Mouse (Mus musculus) kidney, adult 2 months (tissue): ENCODE data around the gene Map6. TPM values are rescaled to one million over a fixed set of nuclear protein-coding genes. Genes with fewer than 3 reads are reported as not detected.

ENCODE experiments used
- DNase-seq: peaks from one replicate; pipeline ENCODE4 v3.0.0; 2021
- H3K27ac ChIP-seq: fragments of 200-500 bp; 2 replicates; pipeline ENCODE4 v1.5.1; 2012; ENCODE audit warnings: low read depth, low read length, control low read depth, inconsistent platforms; ENCODE audit not compliant: insufficient read depth
- H3K27me3 ChIP-seq: fragments of 200-500 bp; replicated peaks from 2 replicates; pipeline ENCODE4 v1.6.1; 2012; ENCODE audit warnings: mild to moderate bottlenecking, moderate library complexity, low read length, inconsistent platforms; ENCODE audit not compliant: control insufficient read depth, insufficient read depth
- H3K36me3 ChIP-seq: fragments of 200-500 bp; 2 replicates; pipeline ENCODE4 v1.6.1; 2012; ENCODE audit warnings: mild to moderate bottlenecking, moderate library complexity, low read length, inconsistent platforms; ENCODE audit not compliant: control insufficient read depth, insufficient read depth
- H3K4me1 ChIP-seq: fragments of 200-500 bp; 2 replicates; pipeline ENCODE4 v1.6.1; 2011; ENCODE audit warnings: low read length; ENCODE audit not compliant: control insufficient read depth, insufficient read depth
- H3K4me3 ChIP-seq: fragments of 200-500 bp; 2 replicates; pipeline ENCODE4 v1.5.1; 2011; ENCODE audit warnings: mild to moderate bottlenecking, low read depth, low read length, control low read depth; ENCODE audit not compliant: insufficient read depth
- CTCF ChIP-seq: fragments of 200-500 bp; conservative IDR thresholded peaks from 2 replicates; pipeline ENCODE4 v1.5.1; 2011; ENCODE audit warnings: low read depth, mild to moderate bottlenecking, control low read depth, low read length, moderate library complexity, mixed read lengths; ENCODE audit not compliant: insufficient read depth, insufficient read length
- POLR2A ChIP-seq: fragments of 200-500 bp; IDR thresholded peaks from one replicate; pipeline ENCODE4 v1.6.1; 2011; ENCODE audit warnings: low read depth, low read length, control low read depth
- WGBS: fragments of 180-500 bp; shearing (Covaris S2); methylation state at CpG from one replicate; pipeline ENCODE4 v1.1.7; 2018; 5-methylcytosine and 5-hydroxymethylcytosine counted together
- polyA plus RNA-seq: library from polyadenylated mRNA; depleted of rRNA; stranded (reverse); fragments of >200 nt; gene quantifications from 2 replicates; pipeline ENCODE4 v1.2.3, GENCODE M21; 2012

Map6 gene
- polyA plus RNA-seq, 1 experiment = 1.8 TPM

- TF ChIP-seq POLR2A = no peak
- no peak for TF ChIP-seq CTCF
- WGBS = 56% methylated on average over 4 of the region's 4 CpGs
These were observed 3.7 kb upstream of the Map6 start for GRCm38 (mm10) chr7:99263509-99263908.

GRCm38 (mm10) chr7:99264597-99264996 is 2.6 kb upstream of the Map6 start:
- Histone ChIP-seq H3K4me1 (no peaks in the 10 kb centered on the region), H3K4me3 (no peak overlapping the region), H3K27me3 (no peaks in the 10 kb centered on the region; the same call in 1 of the 2 replicates), H3K36me3 (no peaks in the 10 kb centered on the region), H3K27ac (no peak overlapping the region)
- DNase-seq = no peak
- TF ChIP-seq CTCF (no peak), POLR2A (no peak)

More at GRCm38 (mm10) chr7:99263509-99263908, 3.7 kb upstream of the Map6 start:
- H3K27me3 ChIP-seq = no peaks in the 10 kb centered on the region; the same call in 1 of the 2 replicates
- no peaks in the 10 kb centered on the region for H3K4me1 ChIP-seq
- H3K27ac ChIP-seq = no peak overlapping the region
- no peak for DNase-seq
- H3K4me3 ChIP-seq = no peak overlapping the region
- no peaks in the 10 kb centered on the region for H3K36me3 ChIP-seq

GRCm38 (mm10) chr7:99267897-99268505 is 754 bp downstream of the Map6 start:
- no peaks in the 10 kb centered on the region for H3K4me1 ChIP-seq
- no peak for TF ChIP-seq CTCF
- no peak for TF ChIP-seq POLR2A
- H3K27ac ChIP-seq = no peak overlapping the region
- peak overlapping the region; percentile 41 for H3K4me3 ChIP-seq
- DNase-seq = peak; percentile 26
- under 1% methylated on average over 59 of the region's 59 CpGs for WGBS
- no peaks in the 10 kb centered on the region for H3K36me3 ChIP-seq
- H3K27me3 ChIP-seq = no peaks in the 10 kb centered on the region; the same call in 1 of the 2 replicates

GRCm38 (mm10) chr7:99268506-99268900 is 1.3 kb downstream of the Map6 start:
- Histone ChIP-seq H3K27ac (no peak overlapping the region), H3K36me3 (no peaks in the 10 kb centered on the region), H3K4me1 (no peaks in the 10 kb centered on the region), H3K27me3 (no peaks in the 10 kb centered on the region; the same call in 1 of the 2 replicates), H3K4me3 (peak overlapping the region; percentile 41)
- DNase-seq = no peak
- no peak for TF ChIP-seq CTCF
- no peak for TF ChIP-seq POLR2A
- 2% methylated on average over 29 of the region's 29 CpGs for WGBS

GRCm38 (mm10) chr7:99268951-99269945 is 2.0 kb downstream of the Map6 start:
- 14% methylated on average over 42 of the region's 42 CpGs for WGBS
- DNase-seq = no peak
- TF ChIP-seq POLR2A (no peak), CTCF (no peak)
- peak overlapping the region; percentile 41; the same call in 1 of the 2 replicates for H3K4me3 ChIP-seq
- H3K27ac ChIP-seq = no peak overlapping the region
- no peaks in the 10 kb centered on the region for H3K4me1 ChIP-seq
- H3K36me3 ChIP-seq = no peaks in the 10 kb centered on the region
- no peaks in the 10 kb centered on the region for H3K27me3 ChIP-seq

GRCm38 (mm10) chr7:99271630-99272029 is 4.4 kb downstream of the Map6 start:
- WGBS = 63% methylated on average over 9 of the region's 9 CpGs
- H3K4me3 ChIP-seq = no peak overlapping the region
- no peaks in the 10 kb centered on the region for H3K4me1 ChIP-seq
- no peak overlapping the region for H3K27ac ChIP-seq
- DNase-seq = no peak
- H3K27me3 ChIP-seq = no peaks in the 10 kb centered on the region
- TF ChIP-seq CTCF (no peak), POLR2A (no peak)
- H3K36me3 ChIP-seq = no peaks in the 10 kb centered on the region

GRCm38 (mm10) chr7:99275131-99275530 is 7.9 kb downstream of the Map6 start:
- no peaks in the 10 kb centered on the region for H3K27me3 ChIP-seq
- no peaks in the 10 kb centered on the region for H3K4me1 ChIP-seq
- H3K4me3 ChIP-seq = no peak overlapping the region
- H3K27ac ChIP-seq = no peak overlapping the region
- H3K36me3 ChIP-seq = no peaks in the 10 kb centered on the region
- no peak for TF ChIP-seq CTCF
- 78% methylated on average over 6 of the region's 6 CpGs for WGBS
- no peak for DNase-seq
